Mouse (Mus musculus): ENCODE data around the gene Pou5f2. TPM values are rescaled to one million over a fixed set of nuclear protein-coding genes. Genes with fewer than 3 reads are reported as not detected.

The Pou5f2 gene
- polyA plus RNA-seq (2012; rRNA removed) = 0.47 and 0.53 TPM in 2 replicates

DNA sequence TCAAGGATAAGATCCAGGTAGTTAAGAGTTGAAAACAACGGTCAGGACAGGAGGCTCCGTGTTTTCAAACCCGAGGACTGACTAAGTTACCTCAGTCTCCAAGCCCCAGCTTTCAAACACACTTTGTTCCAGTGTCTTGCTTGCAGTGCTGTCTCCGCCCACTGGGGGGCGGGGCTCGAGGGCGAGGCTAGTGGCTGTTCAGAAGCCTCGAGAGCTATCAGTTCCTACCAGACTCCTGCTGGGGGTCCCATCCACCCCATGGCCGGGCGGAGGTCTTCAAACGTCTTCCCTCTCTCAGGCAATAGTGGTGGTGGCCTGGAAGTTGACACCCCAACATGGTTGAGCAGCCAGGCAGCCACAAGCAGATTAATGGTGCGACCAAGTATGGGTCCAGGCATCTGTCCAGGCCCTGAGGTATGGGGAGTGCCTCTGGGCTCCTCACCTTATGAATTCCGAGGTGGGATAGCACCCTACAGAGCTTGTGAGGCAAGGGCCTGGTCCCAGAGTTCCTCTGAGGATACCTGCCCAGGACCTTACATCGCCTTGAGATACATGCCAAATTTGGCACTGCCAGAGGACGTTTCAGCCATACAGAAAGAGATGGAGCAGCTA lies at the start of gene Pou5f2:
TSS of gene Pou5f2 (plus strand) at position 220 of the 612 bp plus-strand sequence.

Other genes starting within 250 kb of the Pou5f2 start
- gene Nr2f1, start 174.9 kb downstream of the Pou5f2 start, polyA plus RNA-seq (2012; rRNA removed) = 377 and 450 TPM in 2 replicates

Data from central nervous system, embryonic 14 days (tissue).